In genomic region chr7:127216307-127216706, GRCm38 (mm10) we compare ENCODE assay signal across 2 mouse cellular contexts.
TF ChIP-seq lines count a peak whose summit lies in the region.

No protein-coding gene starts in this region.

TF ChIP-seq in MEL, 35 proteins besides CTCF, POLR2A, EP300 and RAD21:
- TF ChIP-seq RCOR1 (IDR thresholded peaks at IDR 0.05; ENCODE audit: low read depth, low read length) (no peak), MAX (IDR thresholded peaks at IDR 0.05; ENCODE audit: low read length) (no peak), ZNF384 (IDR thresholded peaks at IDR 0.05; ENCODE audit: low read depth, low read length) (0 out of 2 replicates have a peak, but pooled peaks have one; percentile 35)
TF ChIP-seq in MEL: peak in this region for 1.

TF ChIP-seq in myocyte, 11 proteins besides CTCF, POLR2A, EP300 and RAD21:
- TF ChIP-seq POLR2AphosphoS2 (IDR thresholded peaks at IDR 0.05; ENCODE audit: insufficient read length, low read depth) (peak; percentile 15), E2F4 (IDR thresholded peaks at IDR 0.05; ENCODE audit: insufficient read depth) (no peak)
